ENCODE assay signal across 8 mouse cellular contexts in genomic region chr16:94788165-94788564, GRCm38 (mm10).
DNase-seq lines count a peak whose midpoint lies in the region; ATAC-seq and TF ChIP-seq lines count a peak whose summit lies in the region.

No protein-coding gene starts in this region.

- H3K9me3 ChIP-seq in E14TG2a.4 (ENCODE audit: low read length) = no peaks in the 10 kb centered on the region
- no peaks in the 10 kb centered on the region for H3K9me3 ChIP-seq in forebrain, postnatal 0 days (ENCODE audit: low read length)
- H3K9me3 ChIP-seq in stomach, postnatal 0 days (ENCODE audit: control insufficient read depth, low read length) = no peaks in the 10 kb centered on the region

- TF ChIP-seq POLR2A in cerebellum, adult 2 months (IDR thresholded peaks at IDR 0.05; ENCODE audit: borderline replicate concordance, insufficient read depth, low read length) = no peak

- peak; percentile 23 for DNase-seq in gastrocnemius, adult 18-20 months (ENCODE audit: low spot score)
- no peak for DNase-seq in gastrocnemius, postnatal 25 days
- peak; percentile 81 to 85 for DNase-seq in cerebellum, adult 2 months
- peak; percentile 88 for DNase-seq in forebrain, postnatal 0 days
- peak; percentile 58 to 75 for DNase-seq in layer of hippocampus, adult 8-10 months (ENCODE audit: low spot score in 2 of 2)
- peak; percentile 43 to 61 for DNase-seq in lung, postnatal 4 days
- peak; percentile 65 for DNase-seq in stomach, postnatal 0 days (ENCODE audit: low spot score)

- H3K4me1 ChIP-seq in E14TG2a.4 (replicated peaks; ENCODE audit: low read depth, low read length) = peaks cover 11% of the 10 kb centered on the region
- peaks cover 26% of the 10 kb centered on the region for H3K4me1 ChIP-seq in cerebellum, adult 2 months (ENCODE audit: control insufficient read depth, insufficient read depth, low read length)
- H3K4me1 ChIP-seq in forebrain, postnatal 0 days (ENCODE audit: insufficient read depth) = no peaks in the 10 kb centered on the region
- no peaks in the 10 kb centered on the region for H3K4me1 ChIP-seq in stomach, postnatal 0 days (replicated peaks; ENCODE audit: control insufficient read depth, insufficient read depth)

- no peak for TF ChIP-seq EP300 in stomach, postnatal 0 days (optimal IDR thresholded peaks at IDR 0.05)

- no peak overlapping the region for H3K9ac ChIP-seq in forebrain, postnatal 0 days
- H3K9ac ChIP-seq in stomach, postnatal 0 days (ENCODE audit: low read length) = no peak overlapping the region

- H3K36me3 ChIP-seq in E14TG2a.4 (ENCODE audit: insufficient read depth, low read length) = no peaks in the 10 kb centered on the region
- H3K36me3 ChIP-seq in forebrain, postnatal 0 days (ENCODE audit: insufficient read depth) = no peaks in the 10 kb centered on the region
- no peaks in the 10 kb centered on the region for H3K36me3 ChIP-seq in stomach, postnatal 0 days (ENCODE audit: control insufficient read depth, insufficient read depth, low read length)

- no peak overlapping the region for H3K4me2 ChIP-seq in forebrain, postnatal 0 days (ENCODE audit: low read depth)
- H3K4me2 ChIP-seq in stomach, postnatal 0 days (replicated peaks; ENCODE audit: low read depth) = no peak overlapping the region

- peak; percentile 73 for ATAC-seq in forebrain, postnatal 0 days
- ATAC-seq in stomach, postnatal 0 days (ENCODE audit: low FRiP score, low TSS enrichment) = no peak

- TF ChIP-seq CTCF in E14TG2a.4 (conservative IDR thresholded peaks at IDR 0.05; ENCODE audit: low read length) = peak; percentile 60
- TF ChIP-seq CTCF in cerebellum, adult 2 months (IDR thresholded peaks at IDR 0.05; ENCODE audit: borderline replicate concordance, insufficient read depth, low read depth, low read length) = peak; percentile 94
- peak; percentile 96 for TF ChIP-seq CTCF in forebrain, postnatal 0 days (IDR thresholded peaks at IDR 0.05; ENCODE audit: low read depth)
- TF ChIP-seq CTCF in stomach, postnatal 0 days (IDR thresholded peaks at IDR 0.05; ENCODE audit: low read depth) = peak; percentile 92

- H3K27me3 ChIP-seq in E14TG2a.4 (ENCODE audit: insufficient read depth, low read length) = peaks cover 31% of the 10 kb centered on the region
- no peaks in the 10 kb centered on the region for H3K27me3 ChIP-seq in cerebellum, adult 2 months (ENCODE audit: control insufficient read depth, insufficient read depth, low read length)
- peaks cover 4% of the 10 kb centered on the region; the same call in 1 of the 2 replicates for H3K27me3 ChIP-seq in forebrain, postnatal 0 days (ENCODE audit: insufficient read depth, low read length)
- H3K27me3 ChIP-seq in stomach, postnatal 0 days (ENCODE audit: control insufficient read depth, insufficient read depth, low read length) = no peaks in the 10 kb centered on the region

- 5% methylated on average over 16 of the region's 16 CpGs for WGBS in cerebellum, adult 2 months
- WGBS in forebrain, postnatal 0 days = 5% methylated on average over 16 of the region's 16 CpGs
- 5% methylated on average over 16 of the region's 16 CpGs for WGBS in stomach, postnatal 0 days

- no peak overlapping the region for H3K4me3 ChIP-seq in E14TG2a.4 (replicated peaks; ENCODE audit: low read length)
- no peak overlapping the region for H3K4me3 ChIP-seq in cerebellum, adult 2 months (replicated peaks; ENCODE audit: insufficient read depth, low read depth, low read length)
- H3K4me3 ChIP-seq in forebrain, postnatal 0 days (ENCODE audit: low read depth, low read length) = no peak overlapping the region
- H3K4me3 ChIP-seq in stomach, postnatal 0 days (ENCODE audit: low read depth, low read length) = no peak overlapping the region

- no peak overlapping the region for H3K27ac ChIP-seq in cerebellum, adult 2 months (ENCODE audit: insufficient read depth, low read length)
- H3K27ac ChIP-seq in forebrain, postnatal 0 days (ENCODE audit: low read depth, low read length) = no peak overlapping the region
- no peak overlapping the region for H3K27ac ChIP-seq in stomach, postnatal 0 days (replicated peaks)
